Mouse (Mus musculus): ENCODE results near the gene Tnrc6b. TPM values are rescaled to one million over a fixed set of nuclear protein-coding genes. Genes with fewer than 3 reads are reported as not detected.

Gene Tnrc6b
- polyA plus RNA-seq, 1 experiment from 2014 or later: 22.1 TPM

DNA sequence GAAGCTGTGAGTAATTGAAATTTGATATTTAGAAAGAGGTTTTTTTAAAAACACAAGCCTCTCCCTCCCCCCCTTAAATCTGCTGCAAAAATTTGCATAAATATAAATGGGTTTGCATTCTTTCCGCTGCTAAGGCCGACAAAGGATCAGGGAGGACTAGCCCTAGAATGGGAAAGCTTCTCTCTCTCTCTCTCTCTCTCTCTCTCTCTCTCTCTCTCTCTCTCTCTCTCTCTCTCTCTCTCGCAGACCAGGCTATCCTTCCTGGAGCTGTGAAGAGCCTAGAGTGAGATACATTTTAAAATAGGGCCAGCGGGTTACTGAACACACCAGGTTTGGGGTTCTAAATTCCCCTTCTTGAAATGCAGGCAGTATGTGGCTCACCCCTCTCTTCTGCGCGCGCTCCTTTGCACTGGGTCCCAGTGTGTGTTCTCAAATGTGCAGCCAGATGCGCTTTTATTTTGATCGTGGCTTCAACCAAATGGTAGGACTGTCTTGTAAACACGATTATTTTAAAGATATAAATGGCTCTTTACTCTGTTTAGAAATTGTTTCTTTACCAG lies 88.0 kb downstream of the Tnrc6b start:
- H3K4me1 ChIP-seq (ENCODE audit: control insufficient read depth, low read depth, low read length): peaks cover 40% of the 10 kb centered on the region
- ATAC-seq (ENCODE audit: low read depth): peak; percentile 49
- under 1% methylated on average over 10 of the region's 10 CpGs for WGBS (ENCODE audit: insufficient replicate concordance)

GRCm38 (mm10) chr15:80799634-80800137 lies 88.6 kb downstream of the Tnrc6b start:
- Histone ChIP-seq H3K4me2 (ENCODE audit: low read depth, low read length) (peak overlapping the region; percentile 83), H3K4me1 (ENCODE audit: control insufficient read depth, low read depth, low read length) (peaks cover 44% of the 10 kb centered on the region), H3K9ac (ENCODE audit: low read depth, low read length) (peak overlapping the region; percentile 78), H3K36me3 (ENCODE audit: control insufficient read depth, insufficient read depth) (no peaks in the 10 kb centered on the region), H3K9me3 (replicated peaks; ENCODE audit: control insufficient read depth, low read length) (no peaks in the 10 kb centered on the region), H3K27ac (ENCODE audit: low read length) (peak overlapping the region; percentile 86), H3K4me3 (ENCODE audit: low read depth, low read length) (peak overlapping the region; percentile 72), H3K27me3 (ENCODE audit: control insufficient read depth, insufficient read depth, low read depth, low read length) (no peaks in the 10 kb centered on the region)
- WGBS (ENCODE audit: insufficient replicate concordance): under 1% methylated on average over 10 of the region's 10 CpGs
- peak; percentile 58 for ATAC-seq (ENCODE audit: low read depth)

More for the DNA sequence above, 88.0 kb downstream of the Tnrc6b start:
- peak overlapping the region; percentile 86 for H3K27ac ChIP-seq (ENCODE audit: low read length)
- peak overlapping the region; percentile 72 for H3K4me3 ChIP-seq (ENCODE audit: low read depth, low read length)
- no peaks in the 10 kb centered on the region for H3K9me3 ChIP-seq (replicated peaks; ENCODE audit: control insufficient read depth, low read length)
- H3K36me3 ChIP-seq (ENCODE audit: control insufficient read depth, insufficient read depth): no peaks in the 10 kb centered on the region
- H3K4me2 ChIP-seq (ENCODE audit: low read depth, low read length): peak overlapping the region; percentile 83
- H3K27me3 ChIP-seq (ENCODE audit: control insufficient read depth, insufficient read depth, low read depth, low read length): no peaks in the 10 kb centered on the region
- peak overlapping the region; percentile 78 for H3K9ac ChIP-seq (ENCODE audit: low read depth, low read length)

DNA sequence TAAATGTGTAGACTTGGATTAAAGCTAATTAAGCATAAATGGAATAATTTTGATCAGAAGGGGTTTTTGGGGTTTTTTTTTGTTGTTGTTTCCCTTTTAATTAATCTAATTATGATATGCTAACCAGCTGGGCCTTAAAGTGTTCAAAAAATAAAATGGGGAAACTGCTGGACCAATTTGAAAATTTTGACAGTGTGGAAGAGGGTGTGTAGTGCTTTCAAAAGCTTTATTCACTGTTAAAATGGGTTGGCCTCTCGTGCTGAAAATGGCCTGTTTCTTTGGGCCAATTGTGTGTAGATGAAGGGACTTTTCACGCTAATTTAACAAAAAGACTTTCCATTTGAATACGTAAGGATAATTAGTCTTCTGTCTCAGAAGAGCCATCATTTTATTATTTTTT lies 89.1 kb downstream of the Tnrc6b start:
- Histone ChIP-seq H3K27ac (ENCODE audit: low read length) (peak overlapping the region; percentile 88), H3K4me1 (ENCODE audit: control insufficient read depth, low read depth, low read length) (peaks cover 47% of the 10 kb centered on the region), H3K36me3 (ENCODE audit: control insufficient read depth, insufficient read depth) (no peaks in the 10 kb centered on the region), H3K4me3 (ENCODE audit: low read depth, low read length) (peak overlapping the region; percentile 72), H3K9ac (ENCODE audit: low read depth, low read length) (peak overlapping the region; percentile 78), H3K4me2 (ENCODE audit: low read depth, low read length) (peak overlapping the region; percentile 83), H3K9me3 (replicated peaks; ENCODE audit: control insufficient read depth, low read length) (no peaks in the 10 kb centered on the region), H3K27me3 (ENCODE audit: control insufficient read depth, insufficient read depth, low read depth, low read length) (no peaks in the 10 kb centered on the region)
- no peak for ATAC-seq (ENCODE audit: low read depth)
- WGBS (ENCODE audit: insufficient replicate concordance): 17% methylated on average over 3 of the region's 3 CpGs

DNA sequence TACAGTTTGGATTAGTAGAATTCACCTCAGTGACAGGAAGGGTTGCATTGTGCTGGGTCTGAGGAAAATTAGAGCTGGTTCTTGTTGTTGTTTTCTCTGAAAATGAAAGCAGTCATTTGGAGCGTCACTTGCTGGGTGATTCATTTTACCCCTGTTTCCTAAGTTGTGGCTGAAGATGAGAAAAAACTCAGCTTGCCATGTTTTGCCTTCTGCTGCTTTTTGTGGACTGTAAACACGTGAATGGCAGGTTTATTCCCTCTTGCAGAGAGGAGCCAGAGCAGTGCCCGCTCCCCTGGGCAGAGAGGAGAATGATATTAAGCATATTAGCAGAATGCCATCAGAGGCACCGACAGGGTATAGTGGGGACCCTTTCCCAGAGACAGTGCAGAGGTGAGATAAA lies 89.7 kb downstream of the Tnrc6b start:
- peaks cover 47% of the 10 kb centered on the region for H3K4me1 ChIP-seq (ENCODE audit: control insufficient read depth, low read depth, low read length)
- no peaks in the 10 kb centered on the region for H3K36me3 ChIP-seq (ENCODE audit: control insufficient read depth, insufficient read depth)
- peak overlapping the region; percentile 78 for H3K9ac ChIP-seq (ENCODE audit: low read depth, low read length)
- H3K27me3 ChIP-seq (ENCODE audit: control insufficient read depth, insufficient read depth, low read depth, low read length): no peaks in the 10 kb centered on the region
- H3K4me3 ChIP-seq (ENCODE audit: low read depth, low read length): peak overlapping the region; percentile 72
- H3K4me2 ChIP-seq (ENCODE audit: low read depth, low read length): peak overlapping the region; percentile 83
- no peaks in the 10 kb centered on the region for H3K9me3 ChIP-seq (replicated peaks; ENCODE audit: control insufficient read depth, low read length)
- 14% methylated on average over 4 of the region's 4 CpGs for WGBS (ENCODE audit: insufficient replicate concordance)
- no peak for ATAC-seq (ENCODE audit: low read depth)
- peak overlapping the region; percentile 88 for H3K27ac ChIP-seq (ENCODE audit: low read length)

DNA sequence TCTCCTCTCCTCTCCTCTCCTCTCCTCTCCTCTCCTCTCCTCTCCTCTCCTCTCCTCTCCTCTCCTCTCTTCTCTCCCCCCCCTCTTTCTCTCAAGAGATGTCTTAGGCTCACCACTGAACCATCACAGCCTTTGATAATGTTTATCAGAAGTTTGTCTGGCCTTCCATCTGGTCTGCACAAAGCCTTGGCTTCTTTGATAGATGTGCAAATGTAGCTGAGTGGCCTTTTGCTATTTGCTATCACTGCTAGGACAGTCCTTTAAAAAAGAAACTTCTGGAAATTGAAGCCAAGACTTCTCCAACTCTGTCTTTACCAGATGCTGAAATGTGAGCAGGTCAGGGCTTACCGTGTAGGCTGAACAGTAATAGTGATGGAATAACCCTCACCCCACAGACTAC lies 90.5 kb downstream of the Tnrc6b start:
- H3K4me3 ChIP-seq (ENCODE audit: low read depth, low read length): peak overlapping the region; percentile 72
- peak overlapping the region; percentile 83 for H3K4me2 ChIP-seq (ENCODE audit: low read depth, low read length)
- peak overlapping the region; percentile 47 for H3K9ac ChIP-seq (ENCODE audit: low read depth, low read length)
- WGBS (ENCODE audit: insufficient replicate concordance): 18% methylated on average over 1 of the region's 1 CpGs
- peak; percentile 62 for ATAC-seq (ENCODE audit: low read depth)
- H3K4me1 ChIP-seq (ENCODE audit: control insufficient read depth, low read depth, low read length): peaks cover 52% of the 10 kb centered on the region
- H3K36me3 ChIP-seq (ENCODE audit: control insufficient read depth, insufficient read depth): no peaks in the 10 kb centered on the region
- peak overlapping the region; percentile 88 for H3K27ac ChIP-seq (ENCODE audit: low read length)
- no peaks in the 10 kb centered on the region for H3K27me3 ChIP-seq (ENCODE audit: control insufficient read depth, insufficient read depth, low read depth, low read length)
- H3K9me3 ChIP-seq (replicated peaks; ENCODE audit: control insufficient read depth, low read length): no peaks in the 10 kb centered on the region

GRCm38 (mm10) chr15:80807162-80807561 lies 96.0 kb downstream of the Tnrc6b start:
- 63% methylated on average over 5 of the region's 5 CpGs for WGBS (ENCODE audit: insufficient replicate concordance)
- ATAC-seq (ENCODE audit: low read depth): no peak
- Histone ChIP-seq H3K36me3 (ENCODE audit: control insufficient read depth, insufficient read depth) (no peaks in the 10 kb centered on the region), H3K9ac (ENCODE audit: low read depth, low read length) (peak overlapping the region; percentile 15; the same call in 1 of the 2 replicates), H3K27ac (ENCODE audit: low read length) (peak overlapping the region; percentile 63), H3K4me1 (ENCODE audit: control insufficient read depth, low read depth, low read length) (peaks cover 54% of the 10 kb centered on the region), H3K9me3 (replicated peaks; ENCODE audit: control insufficient read depth, low read length) (no peaks in the 10 kb centered on the region), H3K27me3 (ENCODE audit: control insufficient read depth, insufficient read depth, low read depth, low read length) (no peaks in the 10 kb centered on the region), H3K4me3 (ENCODE audit: low read depth, low read length) (no peak overlapping the region), H3K4me2 (ENCODE audit: low read depth, low read length) (peak overlapping the region; percentile 36; the same call in 1 of the 2 replicates)

DNA sequence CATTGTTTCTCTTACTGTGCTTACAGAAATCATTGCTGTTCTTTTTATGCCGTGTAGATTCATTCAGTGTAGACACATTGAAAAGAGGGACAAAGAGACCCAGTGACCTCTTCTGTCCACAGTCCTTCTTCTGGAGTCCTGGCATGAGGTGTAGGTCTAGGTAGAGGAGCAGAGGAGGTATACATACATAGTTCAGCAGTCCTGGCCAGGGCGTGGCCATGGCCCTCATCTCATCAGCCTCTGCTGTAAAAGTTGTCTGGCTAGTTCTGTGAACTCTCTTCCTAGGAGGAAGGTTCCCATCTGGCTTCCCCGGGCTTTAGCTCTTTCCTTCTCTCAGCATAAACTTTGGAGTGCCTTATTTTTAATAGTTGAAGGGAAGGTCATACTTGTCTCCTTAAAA lies 99.1 kb downstream of the Tnrc6b start:
- ATAC-seq (ENCODE audit: low read depth): no peak
- no peaks in the 10 kb centered on the region for H3K9me3 ChIP-seq (replicated peaks; ENCODE audit: control insufficient read depth, low read length)
- no peak overlapping the region for H3K27ac ChIP-seq (ENCODE audit: low read length)
- 72% methylated on average over 3 of the region's 3 CpGs for WGBS (ENCODE audit: insufficient replicate concordance)
- H3K4me2 ChIP-seq (ENCODE audit: low read depth, low read length): no peak overlapping the region
- no peak overlapping the region for H3K9ac ChIP-seq (ENCODE audit: low read depth, low read length)
- H3K27me3 ChIP-seq (ENCODE audit: control insufficient read depth, insufficient read depth, low read depth, low read length): no peaks in the 10 kb centered on the region
- no peak overlapping the region for H3K4me3 ChIP-seq (ENCODE audit: low read depth, low read length)
- H3K36me3 ChIP-seq (ENCODE audit: control insufficient read depth, insufficient read depth): no peaks in the 10 kb centered on the region
- H3K4me1 ChIP-seq (ENCODE audit: control insufficient read depth, low read depth, low read length): peaks cover 46% of the 10 kb centered on the region

DNA sequence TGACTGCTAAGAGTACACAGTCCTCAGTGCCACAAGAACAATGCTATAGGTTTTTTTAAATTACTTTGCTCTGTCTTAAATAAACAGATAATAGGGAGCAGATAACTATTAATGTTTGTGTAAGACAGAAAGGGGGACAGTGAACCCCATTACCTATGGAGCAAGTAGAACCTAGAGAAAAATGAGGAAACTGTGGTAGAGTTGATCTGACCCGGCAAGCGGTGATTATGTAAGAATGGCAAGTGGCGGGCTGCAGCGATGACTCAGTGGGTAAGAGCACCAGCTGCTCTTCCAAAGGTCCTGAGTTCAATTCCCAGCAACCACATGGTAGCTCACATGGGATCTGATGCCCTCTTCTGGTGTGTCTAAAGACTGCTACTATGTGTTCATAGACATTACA lies 101.7 kb downstream of the Tnrc6b start:
- WGBS (ENCODE audit: insufficient replicate concordance): 36% methylated on average over 4 of the region's 4 CpGs
- H3K4me1 ChIP-seq (ENCODE audit: control insufficient read depth, low read depth, low read length): peaks cover 36% of the 10 kb centered on the region
- no peak overlapping the region for H3K4me2 ChIP-seq (ENCODE audit: low read depth, low read length)
- H3K4me3 ChIP-seq (ENCODE audit: low read depth, low read length): no peak overlapping the region
- H3K9me3 ChIP-seq (replicated peaks; ENCODE audit: control insufficient read depth, low read length): no peaks in the 10 kb centered on the region
- H3K27me3 ChIP-seq (ENCODE audit: control insufficient read depth, insufficient read depth, low read depth, low read length): no peaks in the 10 kb centered on the region
- H3K9ac ChIP-seq (ENCODE audit: low read depth, low read length): no peak overlapping the region
- ATAC-seq (ENCODE audit: low read depth): no peak
- H3K27ac ChIP-seq (ENCODE audit: low read length): no peak overlapping the region
- H3K36me3 ChIP-seq (ENCODE audit: control insufficient read depth, insufficient read depth): no peaks in the 10 kb centered on the region

DNA sequence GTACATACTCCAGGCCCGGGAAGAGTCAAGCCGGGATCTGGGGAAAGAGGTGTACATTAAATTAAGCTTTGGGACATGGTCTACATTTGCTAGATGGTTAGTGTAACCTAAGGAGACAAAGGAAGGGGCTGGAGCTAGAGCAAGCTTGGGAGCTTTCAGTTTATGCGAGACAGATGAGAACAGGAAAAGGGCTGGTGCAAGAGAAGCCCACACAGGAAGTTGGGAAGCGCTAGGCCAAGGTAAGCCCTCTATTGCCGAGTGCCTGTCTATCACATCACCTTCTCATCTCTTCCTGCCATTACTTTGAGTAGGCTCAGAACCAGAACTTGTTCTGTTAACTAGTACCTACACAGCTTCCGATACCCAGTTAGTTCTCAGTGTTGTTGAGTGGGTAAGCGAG lies 103.7 kb downstream of the Tnrc6b start:
- no peak overlapping the region for H3K4me2 ChIP-seq (ENCODE audit: low read depth, low read length)
- no peaks in the 10 kb centered on the region for H3K27me3 ChIP-seq (ENCODE audit: control insufficient read depth, insufficient read depth, low read depth, low read length)
- H3K9ac ChIP-seq (ENCODE audit: low read depth, low read length): no peak overlapping the region
- H3K27ac ChIP-seq (ENCODE audit: low read length): peak overlapping the region; percentile 26; the same call in 1 of the 2 replicates
- H3K9me3 ChIP-seq (replicated peaks; ENCODE audit: control insufficient read depth, low read length): no peaks in the 10 kb centered on the region
- no peak for ATAC-seq (ENCODE audit: low read depth)
- WGBS (ENCODE audit: insufficient replicate concordance): 34% methylated on average over 7 of the region's 7 CpGs
- peaks cover 31% of the 10 kb centered on the region for H3K4me1 ChIP-seq (ENCODE audit: control insufficient read depth, low read depth, low read length)
- peaks cover 2% of the 10 kb centered on the region; the same call in 1 of the 2 replicates for H3K36me3 ChIP-seq (ENCODE audit: control insufficient read depth, insufficient read depth)
- H3K4me3 ChIP-seq (ENCODE audit: low read depth, low read length): no peak overlapping the region

All from liver, embryonic 16.5 days (tissue).